Mouse (Mus musculus) mesoderm, embryonic 11.5 days (tissue): ENCODE measurements around the gene Spem2.

Experiments
- DNase-seq: peaks from one replicate; pipeline ENCODE4 v3.0.0-alpha.2; 2012; ENCODE audit warnings: low read depth, low spot score

Spem2 gene

GRCm38 (mm10) chr11:69835326-69835965 is 17.2 kb upstream of the Spem2 start:
- DNase-seq: peak; percentile 45

DNA sequence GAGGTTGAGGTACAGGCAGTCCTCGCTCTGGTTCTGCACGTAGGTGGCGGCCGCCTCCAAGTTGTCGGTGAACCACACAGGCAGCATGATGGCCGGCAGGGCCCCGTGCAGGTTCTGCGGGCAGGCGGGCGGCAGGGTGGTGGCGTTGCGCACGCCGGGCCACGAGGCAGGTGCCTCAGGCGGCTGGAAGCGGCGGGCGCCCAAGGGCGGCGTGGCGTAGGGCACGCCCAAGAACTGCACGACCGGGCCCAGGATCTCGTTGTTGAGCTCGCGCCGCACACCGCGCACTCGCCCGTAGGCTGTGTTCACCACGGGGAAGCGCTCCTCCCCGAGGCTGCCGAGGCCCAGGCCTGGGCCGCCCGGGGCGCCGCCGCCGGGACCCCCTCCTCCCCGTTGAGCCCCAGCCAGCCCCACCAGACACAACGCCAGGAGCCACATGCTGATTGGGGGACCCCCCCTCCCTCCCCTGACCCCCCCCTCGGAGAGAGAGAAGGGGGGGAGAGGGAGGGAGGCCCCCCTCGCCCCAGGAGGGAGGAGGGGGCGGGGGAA is 15.8 kb upstream of the Spem2 start:
- no peak for DNase-seq

DNA sequence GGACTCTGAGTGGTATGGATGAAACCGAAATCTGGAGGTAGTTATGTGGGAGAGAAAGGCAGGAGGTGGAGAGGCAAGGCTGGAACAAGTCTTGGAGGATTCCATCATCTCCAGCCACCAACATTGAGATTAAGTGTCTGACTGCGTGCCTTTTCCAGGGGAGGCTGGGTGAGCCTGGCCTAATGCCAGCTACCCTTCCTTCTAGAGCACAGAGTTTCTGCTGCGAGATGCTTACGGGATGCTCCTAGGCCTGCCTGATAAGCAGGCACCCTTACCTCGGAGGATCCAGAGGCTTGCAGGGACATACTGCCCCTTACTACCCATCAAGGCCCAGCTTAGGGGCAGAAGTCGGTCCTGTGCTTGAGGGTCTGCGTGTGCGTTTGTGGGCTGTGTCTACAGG is 15.3 kb upstream of the Spem2 start:
- no peak for DNase-seq

- DNase-seq: no peak
Observed at GRCm38 (mm10) chr11:69828832-69829231, 10.6 kb upstream of the Spem2 start.

DNA sequence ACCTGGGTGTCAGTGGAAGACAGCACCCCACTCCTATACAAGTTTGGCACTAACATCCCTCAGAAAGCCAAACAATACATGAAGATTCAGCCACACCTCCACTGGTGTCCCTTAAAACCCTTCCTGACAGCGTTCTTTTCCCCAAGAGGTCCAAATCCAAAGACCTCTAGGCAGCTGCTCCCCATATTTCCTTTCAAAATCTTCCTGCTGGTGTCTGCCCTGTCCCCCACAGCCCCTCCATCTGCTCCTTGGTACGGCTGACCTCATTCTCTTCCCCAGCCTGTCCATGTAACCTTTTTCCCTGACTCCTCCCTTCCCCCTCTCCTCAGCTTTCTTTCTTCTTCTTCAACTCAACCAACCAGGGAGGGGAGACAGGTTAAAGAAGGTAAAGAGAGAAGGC is 5.2 kb upstream of the Spem2 start:
- no peak for DNase-seq

GRCm38 (mm10) chr11:69822080-69822479 is 3.8 kb upstream of the Spem2 start, which contains the start of gene Spem1:
TSS of gene Spem1 (minus strand) at chr11:69822180.
- no peak for DNase-seq

DNA sequence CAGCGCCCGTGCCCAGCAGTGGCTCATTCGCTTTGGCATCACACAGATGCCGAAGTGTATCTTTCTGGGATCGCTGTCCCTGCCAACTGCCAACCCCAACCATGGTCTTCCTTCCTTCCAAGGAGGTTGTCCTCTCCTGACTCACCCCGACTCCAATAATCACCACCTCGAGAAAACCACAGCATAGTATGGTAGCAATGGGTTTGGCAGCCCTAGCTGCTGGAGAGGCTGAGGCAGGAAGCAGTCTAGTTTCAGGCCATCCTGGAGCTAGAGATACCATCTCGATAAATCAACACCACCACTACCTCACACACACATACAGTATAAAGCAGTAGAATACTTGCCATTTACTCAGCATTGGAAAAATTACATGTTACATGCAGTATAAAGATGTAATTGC is 606 bp upstream of the Spem2 start:
- no peak for DNase-seq

- DNase-seq: no peak
Observed at GRCm38 (mm10) chr11:69816520-69816919, 1.7 kb downstream of the Spem2 start.

- no peak for DNase-seq
Observed at GRCm38 (mm10) chr11:69815155-69815554, 3.1 kb downstream of the Spem2 start, which contains the start of gene Gm39566. TSS of gene Gm39566 (minus strand) at chr11:69815298.

DNA sequence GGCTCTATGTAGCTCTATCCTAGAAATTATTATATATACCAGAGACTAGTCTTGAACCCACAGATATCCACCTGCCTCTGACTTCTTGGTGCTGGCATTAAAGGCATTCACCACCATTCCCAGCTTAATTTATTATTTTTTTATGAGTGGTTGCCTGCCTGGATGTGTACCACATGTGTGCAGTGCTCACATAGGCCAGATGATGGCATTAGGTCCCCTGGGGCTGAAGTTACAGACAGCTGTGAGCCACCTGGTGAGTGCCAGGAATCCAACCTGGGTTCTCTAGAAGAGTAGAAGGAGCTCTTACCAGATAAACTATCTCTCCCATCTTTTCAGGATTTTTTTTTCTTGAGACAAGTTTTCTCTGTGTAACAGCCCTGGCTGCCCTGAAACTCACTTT is 8.0 kb downstream of the Spem2 start:
- no peak for DNase-seq

DNA sequence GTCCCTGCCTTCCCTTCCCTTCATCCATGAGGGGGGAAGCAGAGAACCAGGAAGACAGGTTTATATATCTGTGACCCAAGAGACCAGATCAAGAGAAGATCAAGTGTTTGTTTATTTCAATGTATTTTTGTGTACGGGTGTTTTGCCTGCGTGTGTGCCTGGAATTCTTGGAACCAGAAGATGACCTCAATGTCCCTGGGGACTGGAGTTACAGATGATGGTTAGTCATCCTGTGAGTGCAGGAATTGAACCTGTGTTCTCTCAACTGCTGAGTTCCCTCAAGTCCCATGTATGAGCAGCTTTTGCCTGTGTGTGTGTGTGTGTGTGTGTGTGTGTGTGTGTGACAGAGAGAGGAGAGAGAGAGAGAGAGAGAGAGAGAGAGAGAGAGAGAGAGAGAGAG is 10.6 kb downstream of the Spem2 start:
- no peak for DNase-seq

DNA sequence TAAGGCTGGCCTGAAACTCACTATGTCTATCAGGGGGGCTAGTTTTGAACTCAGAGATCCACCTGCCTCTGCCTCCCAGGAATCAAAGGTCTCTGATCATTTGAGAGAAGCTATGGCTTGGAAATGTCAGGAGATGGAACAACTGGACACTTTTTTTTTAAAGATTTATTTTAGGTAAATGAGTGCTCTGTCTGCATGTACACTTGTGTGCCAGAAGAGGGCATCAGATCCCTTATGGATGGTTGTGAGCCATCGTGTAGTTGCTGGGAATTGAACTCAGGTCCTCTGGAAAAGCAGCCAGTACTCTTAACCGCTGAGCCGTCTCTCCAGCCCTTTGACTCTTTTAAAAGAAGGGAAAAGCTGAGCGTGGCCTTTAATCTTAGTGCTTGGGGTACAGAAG is 11.9 kb downstream of the Spem2 start:
- no peak for DNase-seq

GRCm38 (mm10) chr11:69804972-69805909 is 13.0 kb downstream of the Spem2 start, which contains the start of gene Tmem102:
TSS of gene Tmem102 (minus strand) at chr11:69805624.
- no peak for DNase-seq

- DNase-seq: no peak
Observed at GRCm38 (mm10) chr11:69804652-69804940, 13.7 kb downstream of the Spem2 start.

- peak; percentile 74 for DNase-seq
Observed at GRCm38 (mm10) chr11:69803786-69804651, 14.2 kb downstream of the Spem2 start.

DNA sequence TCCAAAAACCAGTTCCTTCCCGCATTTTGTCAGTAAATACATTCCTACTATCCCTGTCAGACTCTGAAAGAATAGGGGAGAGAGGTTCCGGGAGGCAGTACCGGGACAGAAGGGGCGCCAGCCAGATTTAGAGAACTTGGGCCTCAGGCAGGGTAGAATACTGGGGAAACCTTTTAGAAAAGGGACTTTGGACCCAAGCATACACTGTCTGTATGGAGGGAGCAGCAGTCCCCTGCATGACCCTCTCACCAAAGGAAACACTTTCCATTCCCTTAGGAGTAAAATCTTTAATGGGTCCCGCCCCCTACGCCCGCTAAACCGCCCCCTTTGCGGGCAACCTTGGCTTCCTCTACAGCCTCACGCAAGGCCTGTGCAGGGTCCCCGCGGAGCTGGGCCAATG is 14.9 kb downstream of the Spem2 start:
- no peak for DNase-seq

DNA sequence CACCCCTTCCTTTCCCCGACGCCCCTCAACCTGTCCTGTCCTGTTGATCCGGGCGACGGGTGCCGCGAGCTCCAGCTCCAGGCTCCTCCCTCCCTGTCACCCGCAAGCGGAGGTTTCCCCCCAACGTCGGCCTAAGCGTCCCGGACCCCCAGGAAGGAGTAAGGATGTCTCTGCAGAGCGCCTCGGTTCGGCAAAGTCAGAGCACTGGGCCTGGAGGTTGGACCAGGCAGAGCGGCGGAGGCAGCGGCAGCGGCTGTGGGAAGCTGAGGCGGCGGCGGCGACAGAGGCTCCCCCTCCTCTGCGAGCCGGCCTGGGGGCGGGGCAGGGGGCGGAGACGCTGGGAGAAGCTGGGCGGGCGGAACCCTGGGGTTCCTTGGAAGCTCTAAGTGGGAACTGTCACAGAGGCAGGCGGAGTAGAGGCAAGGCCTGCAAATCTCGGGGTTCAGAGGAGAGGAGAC is 15.6 kb downstream of the Spem2 start:
- DNase-seq: peak; percentile 41

DNA sequence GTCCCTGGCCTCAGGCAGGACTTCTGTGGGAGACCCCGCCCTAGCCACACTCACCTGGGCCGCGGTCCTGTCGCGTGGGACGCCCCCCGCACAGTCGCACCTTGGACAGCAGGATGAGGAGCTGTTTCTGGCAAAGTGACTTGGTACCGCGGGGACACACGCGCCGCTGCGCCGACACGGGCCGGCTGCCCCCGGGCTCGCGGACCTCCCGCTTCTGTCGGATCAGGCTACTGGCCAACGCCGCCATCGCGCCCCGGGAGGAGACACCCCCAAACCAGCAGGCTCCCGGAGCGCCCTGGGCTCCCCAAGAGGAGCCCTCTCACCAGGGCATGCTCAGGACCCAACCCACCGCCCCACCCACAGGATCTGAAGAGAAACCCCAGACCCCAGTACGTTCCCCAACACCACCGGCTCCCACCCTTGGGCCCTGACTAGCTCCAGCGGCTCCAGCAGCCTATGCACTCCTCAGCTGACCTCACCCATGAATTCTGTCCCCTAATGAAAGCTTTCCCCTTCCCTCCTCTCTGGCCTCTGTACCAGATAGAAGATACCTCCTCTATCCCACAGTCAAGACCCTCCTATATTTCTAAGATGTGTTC is 16.8 kb downstream of the Spem2 start, which contains the start of gene Fgf11:
Gene Fgf11 (minus strand): TSS at position 479 of the 599 bp plus-strand sequence.
- DNase-seq: no peak

DNA sequence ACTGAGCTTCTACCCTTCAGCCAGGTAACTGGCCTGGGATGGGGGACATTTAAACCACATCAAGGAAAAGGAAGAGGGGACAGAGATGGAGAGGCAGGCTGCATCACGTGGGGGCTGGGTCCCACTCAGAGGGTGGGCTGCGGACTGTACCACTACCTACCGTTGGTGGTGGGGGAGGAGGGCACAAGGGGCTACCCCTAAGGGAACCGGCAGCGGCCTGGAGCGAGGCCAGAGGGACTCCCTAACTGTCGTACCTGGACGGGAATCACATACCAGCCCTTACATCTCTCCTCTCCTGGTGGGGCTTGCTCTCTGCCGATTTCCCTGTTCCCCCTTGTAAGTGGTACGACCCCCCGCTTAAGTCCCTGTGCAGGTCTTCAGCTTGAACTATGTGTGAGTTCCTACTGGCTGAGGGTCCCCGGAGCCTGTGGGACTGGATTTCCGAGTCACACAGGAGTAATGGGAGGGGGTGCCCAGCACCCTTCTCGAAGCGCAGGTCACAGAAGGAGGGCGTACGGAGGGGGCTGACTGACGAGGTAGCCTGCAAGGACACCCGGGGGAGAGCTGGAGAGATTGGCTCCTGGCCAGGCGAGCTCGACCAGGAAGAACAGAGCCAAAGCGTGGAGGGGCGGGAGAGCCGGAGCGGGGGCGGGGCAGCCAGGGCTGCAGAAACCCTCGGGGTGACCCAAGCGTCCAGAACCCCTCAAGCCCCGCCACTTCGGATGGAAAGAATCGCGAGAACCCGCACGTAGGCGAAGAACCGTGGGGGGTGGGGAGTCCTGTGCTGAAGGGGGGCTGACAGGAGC is 17.7 kb downstream of the Spem2 start:
- DNase-seq: peak; percentile 84

DNA sequence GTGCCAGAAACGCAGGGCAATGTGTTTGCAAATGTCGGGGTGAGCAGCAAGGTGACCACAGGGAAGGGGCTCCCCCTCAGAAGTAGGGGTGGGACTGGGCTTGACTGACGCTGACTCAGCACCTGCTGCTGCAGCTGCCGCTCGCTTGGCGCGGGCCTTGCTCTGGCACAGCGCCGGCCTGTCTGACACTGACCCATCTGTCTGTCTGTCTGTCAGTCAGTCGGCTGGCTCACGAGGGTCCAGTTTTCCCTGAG is 18.2 kb downstream of the Spem2 start:
- DNase-seq: no peak
